Comparison of ENCODE assay signal across 8 mouse cellular contexts in genomic region chr10:39534324-39535026, GRCm38 (mm10).
DNase-seq lines count a peak whose midpoint lies in the region; ATAC-seq and TF ChIP-seq lines count a peak whose summit lies in the region.

No protein-coding gene starts in this region.

- peaks cover 28% of the 10 kb centered on the region for H3K4me1 ChIP-seq in forebrain, embryonic 15.5 days
- H3K4me1 ChIP-seq in kidney, postnatal 0 days (replicated peaks; ENCODE audit: insufficient read depth, low read length): peaks cover 20% of the 10 kb centered on the region

- intact Hi-C loops in left cerebral cortex, adult 2 months (cut with DNase I): no loop called here

- no peak for DNase-seq in left cerebral cortex, adult 2 months (ENCODE audit: extremely low spot score in 1 of 2, low spot score in 2 of 2)
- DNase-seq in left cerebral cortex, adult 11 months (ENCODE audit: low spot score): no peak
- peak; percentile 63 for DNase-seq in kidney, postnatal 0 days (ENCODE audit: low spot score)
- DNase-seq in ovary, postnatal 14 days (ENCODE audit: low spot score): no peak
- DNase-seq in cerebellum, adult 18-20 months: no peak
- DNase-seq in testis, postnatal 14 days (ENCODE audit: low spot score): no peak

- peak overlapping the region; percentile 33; the same call in 1 of the 2 replicates for H3K27ac ChIP-seq in left cerebral cortex, adult 2 months
- peak overlapping the region; percentile 44 for H3K27ac ChIP-seq in forebrain, embryonic 15.5 days (replicated peaks)
- H3K27ac ChIP-seq in kidney, postnatal 0 days: peak overlapping the region; percentile 91

- ATAC-seq in forebrain, embryonic 15.5 days (replicated peaks): no peak
- peak; percentile 85 for ATAC-seq in kidney, postnatal 0 days (replicated peaks; ENCODE audit: low FRiP score, low read depth)

- no peaks in the 10 kb centered on the region for H3K27me3 ChIP-seq in forebrain, embryonic 15.5 days
- no peaks in the 10 kb centered on the region for H3K27me3 ChIP-seq in kidney, postnatal 0 days (ENCODE audit: insufficient read depth, low read length)
- H3K27me3 ChIP-seq in myocyte (ENCODE audit: control insufficient read depth, insufficient read depth, insufficient read length): no peaks in the 10 kb centered on the region

- H3K9ac ChIP-seq in forebrain, embryonic 15.5 days (replicated peaks): no peak overlapping the region
- peak overlapping the region; percentile 40; the same call in 1 of the 2 replicates for H3K9ac ChIP-seq in kidney, postnatal 0 days (ENCODE audit: low read depth, low read length)

- H3K79me2 ChIP-seq in myocyte (ENCODE audit: control insufficient read depth, insufficient read depth): no peaks in the 10 kb centered on the region

- H3ac ChIP-seq in myocyte (ENCODE audit: control insufficient read depth, insufficient read length): no peak overlapping the region

- H3K4me2 ChIP-seq in forebrain, embryonic 15.5 days (replicated peaks): no peak overlapping the region
- H3K4me2 ChIP-seq in kidney, postnatal 0 days (ENCODE audit: low read length): no peak overlapping the region
- no peak overlapping the region for H3K4me2 ChIP-seq in myocyte (ENCODE audit: low read depth)

- no peak overlapping the region for H3K4me3 ChIP-seq in left cerebral cortex, adult 2 months
- H3K4me3 ChIP-seq in forebrain, embryonic 15.5 days: no peak overlapping the region
- no peak overlapping the region for H3K4me3 ChIP-seq in kidney, postnatal 0 days (replicated peaks; ENCODE audit: low read depth, low read length)
- no peak overlapping the region for H3K4me3 ChIP-seq in myocyte

- TF ChIP-seq CTCF in left cerebral cortex, adult 2 months (IDR thresholded peaks at IDR 0.05): no peak
- TF ChIP-seq CTCF in kidney, postnatal 0 days (IDR thresholded peaks at IDR 0.05; ENCODE audit: low read depth): no peak

- 67% methylated on average over 9 of the region's 9 CpGs for WGBS in forebrain, embryonic 15.5 days
- WGBS in kidney, postnatal 0 days: 35% methylated on average over 9 of the region's 9 CpGs

- TF ChIP-seq POLR2A in myocyte (IDR thresholded peaks at IDR 0.05; ENCODE audit: insufficient read length, low read depth): no peak

- peaks cover 15% of the 10 kb centered on the region; the same call in 1 of the 2 replicates for H3K36me3 ChIP-seq in forebrain, embryonic 15.5 days
- no peaks in the 10 kb centered on the region for H3K36me3 ChIP-seq in kidney, postnatal 0 days (ENCODE audit: insufficient read depth, low read length)
- H3K36me3 ChIP-seq in myocyte (ENCODE audit: control insufficient read depth, insufficient read depth): peaks cover 54% of the 10 kb centered on the region

- no peaks in the 10 kb centered on the region for H3K9me3 ChIP-seq in forebrain, embryonic 15.5 days
- no peaks in the 10 kb centered on the region for H3K9me3 ChIP-seq in kidney, postnatal 0 days (replicated peaks; ENCODE audit: low read length)

TF ChIP-seq in myocyte, 11 proteins besides CTCF, POLR2A, EP300 and RAD21:
- TF ChIP-seq POLR2AphosphoS2 (IDR thresholded peaks at IDR 0.05; ENCODE audit: insufficient read length, low read depth) (peak; percentile 5), TCF3 (IDR thresholded peaks at IDR 0.05; ENCODE audit: insufficient read length, low read depth) (no peak), MYOG (IDR thresholded peaks at IDR 0.05; ENCODE audit: control insufficient read depth in 1 of 3, insufficient read depth in 1 of 3, insufficient read length in 2 of 3, low read depth in 2 of 3) (peak in 1 of 3 experiments; percentile 57), MYOD1 (IDR thresholded peaks at IDR 0.05; ENCODE audit: control insufficient read depth in 1 of 3, insufficient read length in 2 of 3, low read depth in 2 of 3) (peak in 2 of 3 experiments; percentile 24 to 58)

Comparison
In these comparisons a context has a peak if more than half of its experiments do, and no peak if none do; other contexts are left out.
1. H3K27ac ChIP-seq: peak in every context shown above with its lines; median percentile 91 in kidney, postnatal 0 days; 44 in forebrain, embryonic 15.5 days; 33 in left cerebral cortex, adult 2 months.